Mouse (Mus musculus) cerebellum, postnatal 10 days (tissue): ENCODE data around the gene Gm8890.
"Not testable (repeated sequence)": the region's sequence is repeated elsewhere in the genome, so short reads cannot be mapped to it uniquely, and the experiment has no call there.

ENCODE experiments used
- DNase-seq, 2 experiments: peaks; one replicate each; pipeline ENCODE4 v3.0.0; 2021; ENCODE audit warnings: mixed read lengths in 2 of 2

The Gm8890 gene

GRCm38 (mm10) chr5:11255733-11256132 lies at the start of gene Gm8890:
Gm8890 (plus strand) TSS chr5:11256033.
- DNase-seq, result not testable (repeated sequence)

DNA sequence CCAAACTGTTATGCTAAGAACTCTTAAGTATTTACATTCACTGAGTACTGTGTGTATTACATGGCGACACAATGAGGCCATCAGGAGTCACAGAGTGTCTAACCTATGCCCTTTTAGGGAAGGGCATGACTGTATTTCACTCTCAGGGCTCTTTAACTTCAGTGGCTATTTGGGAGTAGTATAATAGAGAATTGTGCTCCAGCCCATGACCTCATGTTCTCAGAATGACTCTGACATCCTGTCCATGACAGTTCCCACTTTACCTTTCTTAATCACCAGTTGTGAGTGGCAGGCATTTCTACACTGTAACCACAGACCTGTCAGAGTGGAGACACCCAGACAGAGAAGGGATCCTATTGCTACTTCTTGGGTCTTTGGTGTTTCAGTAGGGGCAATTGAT lies 388 bp downstream of the Gm8890 start:
- not testable (repeated sequence) for DNase-seq
